Mouse (Mus musculus): ENCODE results near the gene Hp1bp3. TPM values are rescaled to one million over a fixed set of nuclear protein-coding genes. Genes with fewer than 3 reads are reported as not detected.

The Hp1bp3 gene
- polyA plus RNA-seq, 1 experiment from 2014 or later = 107 TPM

GRCm38 (mm10) chr4:138250088-138250960 is 34.2 kb downstream of the Hp1bp3 start, which contains the start of the genes Sh2d5 and Kif17:
Sh2d5 (plus strand) TSS chr4:138250403.
Kif17 (plus strand) TSS chr4:138250435.
- no peak within 1 kb of the TSS for H3K27ac ChIP-seq (ENCODE audit: low read depth, low read length)
- H3K4me2 ChIP-seq = peak within 1 kb of the TSS; percentile 99
- peak; percentile 79 for ATAC-seq (replicated peaks; ENCODE audit: insufficient number of reproducible peaks, low FRiP score, low TSS enrichment)
- WGBS (ENCODE audit: insufficient replicate concordance) = under 1% methylated on average over 63 of the region's 74 CpGs
- 0 out of 2 replicates have a peak, but pooled peaks cover 1% of the 10 kb centered on the region for H3K36me3 ChIP-seq (ENCODE audit: control insufficient read depth, insufficient read depth, low read length)
- peak within 1 kb of the TSS; percentile 64 for H3K4me3 ChIP-seq (ENCODE audit: low read depth, low read length)
- H3K9ac ChIP-seq (ENCODE audit: low read depth, low read length) = peak within 1 kb of the TSS; percentile 40
- H3K4me1 ChIP-seq (ENCODE audit: control insufficient read depth, insufficient read depth, low read length) = peaks cover 16% of the 10 kb centered on the region
- peaks cover 52% of the 10 kb centered on the region for H3K27me3 ChIP-seq (ENCODE audit: control insufficient read depth, insufficient read depth, low read length)
- H3K9me3 ChIP-seq (replicated peaks; ENCODE audit: control insufficient read depth, low read length) = no peaks in the 10 kb centered on the region

- peaks cover 61% of the 10 kb centered on the region for H3K27me3 ChIP-seq (ENCODE audit: control insufficient read depth, insufficient read depth, low read length)
- peak overlapping the region; percentile 54 for H3K4me2 ChIP-seq
- H3K9me3 ChIP-seq (replicated peaks; ENCODE audit: control insufficient read depth, low read length) = no peaks in the 10 kb centered on the region
- peak overlapping the region; percentile 14; the same call in 1 of the 2 replicates for H3K4me3 ChIP-seq (ENCODE audit: low read depth, low read length)
- H3K9ac ChIP-seq (ENCODE audit: low read depth, low read length) = peak overlapping the region; percentile 1; the same call in 1 of the 2 replicates
- H3K36me3 ChIP-seq (ENCODE audit: control insufficient read depth, insufficient read depth, low read length) = no peaks in the 10 kb centered on the region
- under 1% methylated on average over 14 of the region's 14 CpGs for WGBS (ENCODE audit: insufficient replicate concordance)
- peaks cover 16% of the 10 kb centered on the region for H3K4me1 ChIP-seq (ENCODE audit: control insufficient read depth, insufficient read depth, low read length)
- no peak for ATAC-seq (replicated peaks; ENCODE audit: insufficient number of reproducible peaks, low FRiP score, low TSS enrichment)
- no peak overlapping the region for H3K27ac ChIP-seq (ENCODE audit: low read depth, low read length)
Observed at GRCm38 (mm10) chr4:138251819-138252218, 35.7 kb downstream of the Hp1bp3 start.

- ATAC-seq (replicated peaks; ENCODE audit: insufficient number of reproducible peaks, low FRiP score, low TSS enrichment) = no peak
- H3K36me3 ChIP-seq (ENCODE audit: control insufficient read depth, insufficient read depth, low read length) = no peaks in the 10 kb centered on the region
- 15% methylated on average over 5 of the region's 5 CpGs for WGBS (ENCODE audit: insufficient replicate concordance)
- H3K9me3 ChIP-seq (replicated peaks; ENCODE audit: control insufficient read depth, low read length) = no peaks in the 10 kb centered on the region
- peaks cover 16% of the 10 kb centered on the region for H3K4me1 ChIP-seq (ENCODE audit: control insufficient read depth, insufficient read depth, low read length)
- H3K9ac ChIP-seq (ENCODE audit: low read depth, low read length) = no peak overlapping the region
- H3K4me2 ChIP-seq = peak overlapping the region; percentile 54
- H3K27me3 ChIP-seq (ENCODE audit: control insufficient read depth, insufficient read depth, low read length) = peaks cover 64% of the 10 kb centered on the region
- no peak overlapping the region for H3K4me3 ChIP-seq (ENCODE audit: low read depth, low read length)
- H3K27ac ChIP-seq (ENCODE audit: low read depth, low read length) = no peak overlapping the region
Observed at GRCm38 (mm10) chr4:138252231-138252630, 36.1 kb downstream of the Hp1bp3 start.

GRCm38 (mm10) chr4:138257116-138257687 is 41.1 kb downstream of the Hp1bp3 start:
- no peak overlapping the region for H3K9ac ChIP-seq (ENCODE audit: low read depth, low read length)
- no peak overlapping the region for H3K4me2 ChIP-seq
- no peak for ATAC-seq (replicated peaks; ENCODE audit: insufficient number of reproducible peaks, low FRiP score, low TSS enrichment)
- 75% methylated on average over 22 of the region's 22 CpGs for WGBS (ENCODE audit: insufficient replicate concordance)
- no peak overlapping the region for H3K4me3 ChIP-seq (ENCODE audit: low read depth, low read length)
- H3K27ac ChIP-seq (ENCODE audit: low read depth, low read length) = no peak overlapping the region
- H3K9me3 ChIP-seq (replicated peaks; ENCODE audit: control insufficient read depth, low read length) = no peaks in the 10 kb centered on the region
- no peaks in the 10 kb centered on the region for H3K36me3 ChIP-seq (ENCODE audit: control insufficient read depth, insufficient read depth, low read length)
- H3K4me1 ChIP-seq (ENCODE audit: control insufficient read depth, insufficient read depth, low read length) = peaks cover 4% of the 10 kb centered on the region
- peaks cover 55% of the 10 kb centered on the region for H3K27me3 ChIP-seq (ENCODE audit: control insufficient read depth, insufficient read depth, low read length)

GRCm38 (mm10) chr4:138258663-138259062 is 42.6 kb downstream of the Hp1bp3 start:
- Histone ChIP-seq H3K27ac (ENCODE audit: low read depth, low read length) (no peak overlapping the region), H3K9ac (ENCODE audit: low read depth, low read length) (no peak overlapping the region), H3K27me3 (ENCODE audit: control insufficient read depth, insufficient read depth, low read length) (peaks cover 52% of the 10 kb centered on the region), H3K4me2 (no peak overlapping the region), H3K4me1 (ENCODE audit: control insufficient read depth, insufficient read depth, low read length) (peaks cover 4% of the 10 kb centered on the region; the same call in 1 of the 2 replicates), H3K36me3 (ENCODE audit: control insufficient read depth, insufficient read depth, low read length) (no peaks in the 10 kb centered on the region), H3K4me3 (ENCODE audit: low read depth, low read length) (no peak overlapping the region), H3K9me3 (replicated peaks; ENCODE audit: control insufficient read depth, low read length) (no peaks in the 10 kb centered on the region)
- whole genome bisulfite sequencing (ENCODE audit: insufficient replicate concordance) = 73% methylated on average over 7 of the region's 7 CpGs
- no peak for ATAC-seq (replicated peaks; ENCODE audit: insufficient number of reproducible peaks, low FRiP score, low TSS enrichment)

- no peak for ATAC-seq (replicated peaks; ENCODE audit: insufficient number of reproducible peaks, low FRiP score, low TSS enrichment)
- Histone ChIP-seq H3K27me3 (ENCODE audit: control insufficient read depth, insufficient read depth, low read length) (peaks cover 46% of the 10 kb centered on the region), H3K36me3 (ENCODE audit: control insufficient read depth, insufficient read depth, low read length) (no peaks in the 10 kb centered on the region), H3K9ac (ENCODE audit: low read depth, low read length) (no peak overlapping the region), H3K4me2 (no peak overlapping the region), H3K4me1 (ENCODE audit: control insufficient read depth, insufficient read depth, low read length) (peaks cover 8% of the 10 kb centered on the region; the same call in 1 of the 2 replicates), H3K4me3 (ENCODE audit: low read depth, low read length) (no peak overlapping the region), H3K27ac (ENCODE audit: low read depth, low read length) (no peak overlapping the region), H3K9me3 (replicated peaks; ENCODE audit: control insufficient read depth, low read length) (no peaks in the 10 kb centered on the region)
- WGBS (ENCODE audit: insufficient replicate concordance) = 77% methylated on average over 5 of the region's 5 CpGs
Observed at GRCm38 (mm10) chr4:138259482-138259881, 43.4 kb downstream of the Hp1bp3 start.

- no peak overlapping the region for H3K27ac ChIP-seq (ENCODE audit: low read depth, low read length)
- WGBS (ENCODE audit: insufficient replicate concordance) = 1% methylated on average over 72 of the region's 78 CpGs
- H3K27me3 ChIP-seq (ENCODE audit: control insufficient read depth, insufficient read depth, low read length) = peaks cover 27% of the 10 kb centered on the region
- no peaks in the 10 kb centered on the region for H3K36me3 ChIP-seq (ENCODE audit: control insufficient read depth, insufficient read depth, low read length)
- H3K9ac ChIP-seq (ENCODE audit: low read depth, low read length) = peak overlapping the region; percentile 69
- H3K4me1 ChIP-seq (ENCODE audit: control insufficient read depth, insufficient read depth, low read length) = peaks cover 8% of the 10 kb centered on the region; the same call in 1 of the 2 replicates
- peak; percentile 82 for ATAC-seq (replicated peaks; ENCODE audit: insufficient number of reproducible peaks, low FRiP score, low TSS enrichment)
- peak overlapping the region; percentile 72 for H3K4me3 ChIP-seq (ENCODE audit: low read depth, low read length)
- H3K4me2 ChIP-seq = peak overlapping the region; percentile 92
- no peaks in the 10 kb centered on the region for H3K9me3 ChIP-seq (replicated peaks; ENCODE audit: control insufficient read depth, low read length)
Observed at GRCm38 (mm10) chr4:138261843-138262681, 46.0 kb downstream of the Hp1bp3 start.

GRCm38 (mm10) chr4:138267869-138268268 is 51.8 kb downstream of the Hp1bp3 start:
- Histone ChIP-seq H3K27me3 (ENCODE audit: control insufficient read depth, insufficient read depth, low read length) (peaks cover 7% of the 10 kb centered on the region; the same call in 1 of the 2 replicates), H3K9me3 (replicated peaks; ENCODE audit: control insufficient read depth, low read length) (no peaks in the 10 kb centered on the region), H3K4me3 (ENCODE audit: low read depth, low read length) (no peak overlapping the region), H3K36me3 (ENCODE audit: control insufficient read depth, insufficient read depth, low read length) (no peaks in the 10 kb centered on the region), H3K27ac (ENCODE audit: low read depth, low read length) (no peak overlapping the region), H3K4me1 (ENCODE audit: control insufficient read depth, insufficient read depth, low read length) (peaks cover 5% of the 10 kb centered on the region; the same call in 1 of the 2 replicates), H3K4me2 (no peak overlapping the region), H3K9ac (ENCODE audit: low read depth, low read length) (no peak overlapping the region)
- ATAC-seq (replicated peaks; ENCODE audit: insufficient number of reproducible peaks, low FRiP score, low TSS enrichment) = no peak
- 85% methylated on average over 10 of the region's 10 CpGs for WGBS (ENCODE audit: insufficient replicate concordance)

Measured in heart, embryonic 11.5 days (tissue).